Mouse (Mus musculus) limb, embryonic 11.5 days (tissue): ENCODE data around the gene Svop. TPM values are rescaled to one million over a fixed set of nuclear protein-coding genes. Genes with fewer than 3 reads are reported as not detected.

Experiments used
- ATAC-seq: fragments of 200-750 bp; cut with Nextera tagmentation; 2 replicates; pipeline ENCODE4 v1.8.0; 2017; ENCODE audit warnings: low read depth; ENCODE audit not compliant: insufficient number of reproducible peaks, low FRiP score, low TSS enrichment
- DNase-seq: peaks from one replicate; pipeline ENCODE4 v3.0.0-alpha.2; 2015; ENCODE audit warnings: low spot score
- H3K27ac ChIP-seq: fragments of 300-500 bp; sonication (generic); replicated peaks from 2 replicates; pipeline ENCODE4 v1.5.1; 2014; ENCODE audit warnings: low read depth, mild to moderate bottlenecking, low read length
- H3K27me3 ChIP-seq: fragments of 300-500 bp; sonication (generic); 2 replicates; pipeline ENCODE4 v1.6.1; 2014; ENCODE audit warnings: mild to moderate bottlenecking, low read length, mixed read lengths; ENCODE audit not compliant: control insufficient read depth, insufficient read depth
- H3K36me3 ChIP-seq: fragments of 300-500 bp; sonication (generic); 2 replicates; pipeline ENCODE4 v1.6.1; 2014; ENCODE audit warnings: mild to moderate bottlenecking, low read length, moderate library complexity, mixed read lengths; ENCODE audit not compliant: control insufficient read depth, insufficient read depth
- H3K4me1 ChIP-seq: fragments of 300-500 bp; sonication (generic); 2 replicates; pipeline ENCODE4 v1.6.1; 2014; ENCODE audit warnings: low read length, mixed read lengths; ENCODE audit not compliant: control insufficient read depth, insufficient read depth
- H3K4me2 ChIP-seq: fragments of 300-500 bp; sonication (generic); 2 replicates; pipeline ENCODE4 v1.6.1; 2014; ENCODE audit warnings: low read depth, mild to moderate bottlenecking, moderate library complexity; ENCODE audit not compliant: severe bottlenecking
- H3K4me3 ChIP-seq: fragments of 300-500 bp; sonication (generic); 2 replicates; pipeline ENCODE4 v1.5.1; 2014; ENCODE audit warnings: low read depth, low read length
- H3K9ac ChIP-seq: fragments of 300-500 bp; sonication (generic); 2 replicates; pipeline ENCODE4 v1.6.1; 2014; ENCODE audit warnings: mild to moderate bottlenecking, low read length
- H3K9me3 ChIP-seq: fragments of 300-500 bp; sonication (generic); 2 replicates; pipeline ENCODE4 v1.6.1; 2016; ENCODE audit warnings: low read length; ENCODE audit not compliant: control insufficient read depth
- WGBS: fragments of 180-500 bp; shearing (Covaris S2); extraction: QIAGEN DNeasy Blood & Tissue Kit; methylation state at CpG from one replicate; pipeline ENCODE4 v1.1.7; 2014; 5-methylcytosine and 5-hydroxymethylcytosine counted together
- polyA plus RNA-seq: library from polyadenylated mRNA; unstranded; fragments of >200 nt; fragmentation: Nextera tagmentation; extraction: Ambion mirVana; gene quantifications from 2 replicates; pipeline ENCODE4 v1.2.1, GENCODE M21; 2014

Gene Svop
- polyA plus RNA-seq, 1 experiment from 2014 or later = 0.24 TPM

DNA sequence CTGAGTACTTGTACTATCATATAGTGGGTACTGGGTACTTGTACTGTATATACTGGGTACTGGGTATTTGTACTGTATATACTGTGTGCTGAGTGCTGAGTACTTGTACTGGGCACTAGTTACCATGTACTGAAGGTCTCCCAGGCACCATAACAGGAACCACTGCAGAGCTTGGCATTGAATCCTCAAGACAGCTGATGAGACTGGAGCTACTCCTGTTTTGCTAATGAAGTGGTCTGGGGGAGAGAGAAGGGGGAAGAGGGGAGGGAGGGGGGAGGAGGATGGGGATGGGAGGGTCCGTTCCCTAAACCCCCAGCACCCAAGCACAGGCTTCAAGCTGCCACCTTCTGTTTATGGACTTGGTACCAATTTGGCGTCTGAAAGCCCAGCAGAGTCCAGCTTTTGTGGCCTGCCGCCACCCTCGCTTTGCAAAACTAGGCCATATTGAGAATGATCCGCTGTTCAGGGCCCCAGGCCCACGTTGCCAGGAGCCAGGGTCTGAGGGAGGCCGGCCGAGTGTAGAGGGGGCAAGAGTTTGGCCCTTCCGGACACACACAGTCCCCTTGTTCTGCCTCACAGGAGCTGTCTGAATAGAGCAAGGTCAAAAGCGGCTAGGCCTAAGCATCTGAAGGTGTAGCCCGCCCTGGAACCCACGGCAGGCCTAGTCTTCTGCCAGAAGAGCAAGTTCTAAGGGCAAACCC is 83.5 kb downstream of the Svop start:
- no peaks in the 10 kb centered on the region for H3K36me3 ChIP-seq
- ATAC-seq (0 out of 2 replicates have a peak, but pooled peaks have one; percentile 21), DNase-seq (no peak)
- no peak overlapping the region for H3K4me3 ChIP-seq
- WGBS = 88% methylated on average over 12 of the region's 12 CpGs
- H3K9ac ChIP-seq = no peak overlapping the region
- H3K9me3 ChIP-seq = no peaks in the 10 kb centered on the region
- no peaks in the 10 kb centered on the region for H3K27me3 ChIP-seq
- H3K27ac ChIP-seq = no peak overlapping the region
- no peaks in the 10 kb centered on the region for H3K4me1 ChIP-seq
- no peak overlapping the region for H3K4me2 ChIP-seq

DNA sequence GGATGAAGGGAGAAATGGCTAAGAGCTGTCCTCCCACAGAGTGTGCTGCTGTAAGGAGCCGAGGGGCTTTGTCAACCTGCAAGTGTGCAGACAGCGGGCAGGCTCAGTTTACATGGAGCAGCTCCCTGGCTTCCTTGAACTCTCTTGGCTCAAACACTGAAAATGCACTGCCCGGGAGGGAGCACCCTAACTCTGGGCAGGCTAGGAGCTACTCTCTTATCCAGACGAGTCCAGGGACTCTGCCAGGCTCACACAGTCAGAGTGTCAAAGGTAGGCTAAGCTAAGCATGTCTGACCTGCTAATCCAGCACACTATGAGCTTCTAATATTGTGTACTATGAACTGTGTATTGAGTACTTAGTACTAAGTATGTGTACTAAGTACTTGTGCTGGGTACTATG is 84.4 kb downstream of the Svop start:
- H3K4me1 ChIP-seq = no peaks in the 10 kb centered on the region
- no peak overlapping the region for H3K4me2 ChIP-seq
- no peaks in the 10 kb centered on the region for H3K36me3 ChIP-seq
- WGBS = 80% methylated on average over 4 of the region's 4 CpGs
- no peak overlapping the region for H3K27ac ChIP-seq
- no peak overlapping the region for H3K9ac ChIP-seq
- no peak overlapping the region for H3K4me3 ChIP-seq
- no peaks in the 10 kb centered on the region for H3K27me3 ChIP-seq
- ATAC-seq = no peak
- no peak for DNase-seq
- no peaks in the 10 kb centered on the region for H3K9me3 ChIP-seq

DNA sequence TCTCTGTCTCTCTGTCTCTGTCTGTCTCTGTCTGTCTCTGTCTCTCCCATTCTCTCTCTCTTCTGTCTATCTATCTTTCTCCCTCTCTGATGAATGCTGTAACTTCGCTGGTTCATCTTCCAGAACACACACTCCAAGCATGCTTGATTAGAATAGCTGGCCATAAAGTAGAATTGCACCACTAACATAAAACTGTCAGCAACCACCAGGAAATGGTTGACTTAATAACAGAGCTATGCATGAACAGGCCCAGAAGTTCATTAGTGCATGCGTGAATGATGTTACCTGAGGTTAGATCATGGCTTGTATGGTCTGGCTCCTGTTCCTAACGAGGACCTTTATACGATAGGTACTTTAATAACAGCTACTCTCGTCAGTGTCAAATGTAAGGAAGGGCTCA is 86.3 kb downstream of the Svop start:
- no peak overlapping the region for H3K9ac ChIP-seq
- no peaks in the 10 kb centered on the region for H3K27me3 ChIP-seq
- WGBS = 19% methylated on average over 5 of the region's 5 CpGs
- H3K27ac ChIP-seq = no peak overlapping the region
- H3K4me3 ChIP-seq = no peak overlapping the region
- no peak for DNase-seq
- no peak overlapping the region for H3K4me2 ChIP-seq
- no peaks in the 10 kb centered on the region for H3K4me1 ChIP-seq
- no peaks in the 10 kb centered on the region for H3K9me3 ChIP-seq
- no peaks in the 10 kb centered on the region for H3K36me3 ChIP-seq
- ATAC-seq = no peak

DNA sequence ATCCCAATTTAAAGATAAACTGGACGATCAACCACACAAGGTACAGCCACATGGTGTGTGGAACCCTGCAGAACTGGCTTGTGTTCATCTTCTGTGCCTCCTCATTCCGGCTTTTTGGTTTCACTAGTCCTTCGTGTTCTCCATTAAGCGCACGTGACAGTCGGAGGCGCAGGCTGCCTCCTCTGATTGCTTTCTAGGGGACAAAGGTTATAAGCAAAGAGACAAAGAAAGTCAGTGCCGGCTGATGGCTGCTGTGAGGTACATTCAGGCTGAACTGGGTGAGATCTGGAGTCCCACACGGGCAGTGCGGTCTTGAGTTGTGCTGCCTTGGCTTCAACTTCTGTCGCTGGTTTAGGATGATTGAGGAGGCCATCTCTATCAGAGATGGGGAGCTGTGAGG is 86.8 kb downstream of the Svop start:
- H3K9me3 ChIP-seq = no peaks in the 10 kb centered on the region
- no peak overlapping the region for H3K27ac ChIP-seq
- H3K9ac ChIP-seq = no peak overlapping the region
- H3K27me3 ChIP-seq = no peaks in the 10 kb centered on the region
- no peaks in the 10 kb centered on the region for H3K4me1 ChIP-seq
- no peak overlapping the region for H3K4me3 ChIP-seq
- no peak for DNase-seq
- no peak for ATAC-seq
- H3K4me2 ChIP-seq = no peak overlapping the region
- 83% methylated on average over 11 of the region's 11 CpGs for WGBS
- H3K36me3 ChIP-seq = no peaks in the 10 kb centered on the region

DNA sequence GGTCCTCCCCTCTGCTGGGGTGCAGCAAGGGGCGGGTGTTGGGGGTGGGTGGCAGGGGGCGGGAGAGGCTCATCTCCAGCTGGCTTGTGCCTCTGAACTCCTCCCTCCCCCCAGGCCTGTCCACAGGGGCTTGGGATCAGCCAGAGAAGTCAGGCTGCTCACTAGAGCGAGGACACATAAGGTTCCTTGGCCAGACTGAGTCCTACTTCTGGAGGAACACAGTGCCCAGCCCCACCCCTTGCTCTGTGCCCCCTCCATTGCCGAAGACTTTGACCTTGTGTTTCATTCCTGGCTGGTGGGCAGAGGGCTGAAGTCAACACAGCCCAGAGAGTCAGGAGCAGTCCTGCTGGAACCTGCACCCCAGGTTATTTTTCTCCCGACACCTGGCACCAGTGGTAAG is 87.8 kb downstream of the Svop start, which contains the start of gene Dao:
Gene Dao, plus strand, starts transcription at position 162 of the 400 bp plus-strand sequence.
- Histone ChIP-seq H3K36me3 (no peaks in the 10 kb centered on the region), H3K4me1 (no peaks in the 10 kb centered on the region), H3K9ac (no peak within 1 kb of the TSS), H3K9me3 (no peaks in the 10 kb centered on the region), H3K4me3 (no peak within 1 kb of the TSS), H3K27me3 (no peaks in the 10 kb centered on the region), H3K4me2 (no peak within 1 kb of the TSS), H3K27ac (no peak within 1 kb of the TSS)
- DNase-seq = no peak
- no peak for ATAC-seq
- 59% methylated on average over 5 of the region's 5 CpGs for WGBS

DNA sequence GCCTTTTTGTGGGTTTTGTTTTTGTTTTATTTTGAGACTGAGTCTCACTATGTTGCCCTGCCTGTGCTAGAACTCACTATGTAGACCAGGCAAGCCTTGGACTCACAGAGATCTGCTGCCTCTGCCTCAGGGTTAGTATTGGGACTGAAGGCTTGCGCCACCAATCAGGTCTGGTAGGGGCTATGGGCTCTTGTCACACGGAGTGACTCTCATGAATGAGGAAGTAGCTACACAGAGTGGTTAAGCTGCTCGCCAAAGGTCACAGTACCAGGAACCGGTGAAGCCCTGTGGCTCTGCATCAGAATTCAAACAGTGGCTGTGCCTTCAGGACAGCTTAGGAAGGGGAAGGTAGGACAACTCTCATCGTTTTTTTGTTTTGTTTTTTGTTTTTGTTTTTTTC is 92.0 kb downstream of the Svop start:
- Histone ChIP-seq H3K4me2 (no peak overlapping the region), H3K9me3 (no peaks in the 10 kb centered on the region), H3K4me1 (no peaks in the 10 kb centered on the region; the same call in 1 of the 2 replicates), H3K36me3 (no peaks in the 10 kb centered on the region), H3K27ac (no peak overlapping the region), H3K4me3 (no peak overlapping the region), H3K9ac (no peak overlapping the region), H3K27me3 (no peaks in the 10 kb centered on the region)
- no peak for DNase-seq
- WGBS = 69% methylated on average over 5 of the region's 5 CpGs
- ATAC-seq = no peak

DNA sequence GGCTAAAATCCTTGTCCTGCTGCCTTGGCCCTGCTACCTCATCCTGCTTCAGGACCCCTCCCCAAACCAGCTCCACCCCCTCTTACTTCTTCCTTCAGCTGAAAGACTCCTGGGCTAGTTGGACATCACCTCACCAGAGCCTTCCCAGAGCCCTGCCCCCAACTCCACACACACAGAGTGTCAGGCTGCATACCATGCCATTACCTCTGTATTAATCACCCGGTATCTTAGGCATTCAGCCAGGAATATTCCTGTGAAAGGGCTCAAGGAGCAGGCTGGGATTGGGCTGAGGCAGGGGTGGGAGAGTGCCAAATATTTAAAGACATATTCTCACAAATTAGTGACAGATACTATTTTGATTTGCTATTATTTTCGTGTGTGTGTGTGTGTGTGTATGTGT is 94.9 kb downstream of the Svop start:
- ATAC-seq = no peak
- Histone ChIP-seq H3K4me2 (no peak overlapping the region), H3K9me3 (no peaks in the 10 kb centered on the region), H3K27me3 (no peaks in the 10 kb centered on the region), H3K9ac (no peak overlapping the region), H3K36me3 (no peaks in the 10 kb centered on the region), H3K4me3 (no peak overlapping the region), H3K27ac (no peak overlapping the region), H3K4me1 (peaks cover 7% of the 10 kb centered on the region; the same call in 1 of the 2 replicates)
- DNase-seq = no peak
- WGBS = 56% methylated on average over 2 of the region's 2 CpGs

DNA sequence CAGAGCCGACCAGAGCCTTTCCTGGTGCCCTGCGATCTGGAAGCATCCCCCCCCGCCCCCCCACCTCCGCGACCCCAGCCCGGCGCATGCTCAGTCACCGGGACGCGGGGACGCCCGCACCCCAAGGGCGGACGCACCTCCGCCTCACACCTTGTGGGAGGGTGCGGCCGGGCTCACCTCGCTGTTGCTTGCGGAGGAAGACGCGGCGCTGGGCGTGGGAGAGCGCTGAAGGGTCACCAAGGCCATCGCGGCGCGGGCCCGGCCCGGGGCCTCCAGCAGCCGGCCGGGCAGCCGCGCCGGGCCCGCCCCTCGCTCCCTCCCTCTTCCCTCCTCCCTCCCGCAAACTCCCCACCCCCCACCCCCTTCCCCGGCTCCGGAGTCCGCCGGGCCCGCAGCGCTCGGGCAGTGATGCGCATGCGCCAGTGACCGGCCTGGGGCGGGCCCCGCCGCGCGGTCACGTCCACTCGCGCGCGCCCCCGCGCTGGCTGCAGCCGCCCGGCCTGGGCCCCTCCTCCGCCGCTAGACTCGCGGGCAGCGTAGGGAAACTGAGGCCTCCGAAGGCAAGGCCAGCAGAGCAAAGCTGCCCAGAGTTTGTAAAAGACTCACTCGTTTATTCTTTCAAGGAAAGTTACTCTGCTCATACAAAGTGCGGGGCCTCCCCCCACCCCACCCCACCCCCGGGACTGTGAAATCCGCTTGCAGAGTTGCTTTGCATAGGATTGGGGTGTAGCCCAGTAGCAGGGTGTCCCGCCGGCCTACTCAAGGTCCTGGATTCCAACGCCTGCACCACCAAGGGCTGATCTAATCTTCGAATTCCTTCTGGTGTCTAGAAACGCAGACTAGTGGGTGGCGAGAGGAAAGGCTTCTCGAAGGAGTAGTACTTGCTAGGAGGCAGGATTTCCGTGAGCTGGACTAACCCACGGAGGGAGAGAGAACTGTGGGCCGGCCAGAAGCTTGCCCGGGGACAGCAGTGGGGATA is 97.6 kb downstream of the Svop start, which contains the start of gene Ssh1:
Gene Ssh1, minus strand, starts transcription at position 408 of the 979 bp plus-strand sequence.
- Histone ChIP-seq H3K9ac (peak within 1 kb of the TSS; percentile 85), H3K4me3 (peak within 1 kb of the TSS; percentile 85), H3K9me3 (no peaks in the 10 kb centered on the region), H3K27me3 (no peaks in the 10 kb centered on the region), H3K27ac (peak within 1 kb of the TSS; percentile 60), H3K4me2 (peak within 1 kb of the TSS; percentile 76), H3K36me3 (no peaks in the 10 kb centered on the region), H3K4me1 (peaks cover 7% of the 10 kb centered on the region; the same call in 1 of the 2 replicates)
- ATAC-seq (peak; percentile 78), DNase-seq (peak; percentile 92)
- WGBS = 2% methylated on average over 69 of the region's 83 CpGs
